Mouse (Mus musculus) embryonic facial prominence, embryonic 15.5 days (tissue): ENCODE measurements at regions not wholly inside any gene's neighbourhood (a gene's known extent, or its start where the extent isn't known, plus 50 kb on each side); places are given as distances from the start of the nearest gene placed in this dataset.

Source experiments
- ATAC-seq: fragments of 200-750 bp; cut with Nextera tagmentation; 2 replicates; pipeline ENCODE4 v1.8.0; 2017; ENCODE audit warnings: low read depth, moderate TSS enrichment; ENCODE audit not compliant: insufficient number of reproducible peaks, low FRiP score, low TSS enrichment
- H3K27ac ChIP-seq: fragments of 300-500 bp; sonication (generic); replicated peaks from 2 replicates; pipeline ENCODE4 v1.5.1; 2015; ENCODE audit warnings: mild to moderate bottlenecking, inconsistent platforms
- H3K27me3 ChIP-seq: fragments of 300-500 bp; sonication (generic); 2 replicates; pipeline ENCODE4 v1.6.1; 2015; ENCODE audit warnings: inconsistent platforms
- H3K36me3 ChIP-seq: fragments of 300-500 bp; sonication (generic); 2 replicates; pipeline ENCODE4 v1.6.1; 2015; ENCODE audit warnings: mild to moderate bottlenecking, inconsistent platforms
- H3K4me1 ChIP-seq: fragments of 300-500 bp; sonication (generic); 2 replicates; pipeline ENCODE4 v1.6.1; 2015; ENCODE audit warnings: inconsistent platforms
- H3K4me2 ChIP-seq: fragments of 300-500 bp; sonication (generic); replicated peaks from 2 replicates; pipeline ENCODE4 v1.6.1; 2015; ENCODE audit warnings: mild to moderate bottlenecking, inconsistent platforms
- H3K4me3 ChIP-seq: fragments of 300-500 bp; sonication (generic); replicated peaks from 2 replicates; pipeline ENCODE4 v1.5.1; 2015; ENCODE audit warnings: mild to moderate bottlenecking, inconsistent platforms
- H3K9ac ChIP-seq: fragments of 300-500 bp; sonication (generic); 2 replicates; pipeline ENCODE4 v1.6.1; 2015; ENCODE audit warnings: inconsistent platforms
- H3K9me3 ChIP-seq: fragments of 300-500 bp; sonication (generic); replicated peaks from 2 replicates; pipeline ENCODE4 v1.6.1; 2016; ENCODE audit warnings: inconsistent platforms
- WGBS: fragments of 180-500 bp; shearing (Covaris S2); methylation state at CpG from one replicate; pipeline ENCODE4 v1.1.7; 2015; 5-methylcytosine and 5-hydroxymethylcytosine counted together

DNA sequence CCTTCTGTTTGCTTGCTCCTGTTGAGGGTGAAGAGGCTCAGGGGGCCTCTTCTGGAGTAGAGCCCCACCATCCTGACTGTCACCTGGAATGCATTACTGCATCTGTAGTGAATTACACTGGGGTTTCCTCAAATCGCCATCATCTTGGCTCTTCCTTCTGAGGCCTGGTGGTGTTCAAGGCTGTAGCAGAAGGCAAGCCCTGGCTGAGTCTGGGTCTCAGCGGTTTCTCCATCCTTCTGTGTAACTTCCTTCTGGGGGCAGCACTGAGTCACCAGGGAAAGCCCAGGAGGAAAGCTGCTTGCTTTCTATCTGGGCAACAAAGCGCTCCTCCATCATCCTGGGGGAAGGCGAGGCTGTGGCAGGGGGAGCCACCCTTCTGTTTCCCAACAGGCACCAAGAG lies 82.2 kb downstream of the Syf2 start:
- Histone ChIP-seq H3K4me1 (peaks cover 18% of the 10 kb centered on the region), H3K27ac (0 out of 2 replicates have a peak overlapping the region, but pooled peaks have one; percentile 39), H3K4me3 (no peak overlapping the region), H3K36me3 (no peaks in the 10 kb centered on the region), H3K4me2 (no peak overlapping the region), H3K27me3 (no peaks in the 10 kb centered on the region), H3K9me3 (no peaks in the 10 kb centered on the region), H3K9ac (no peak overlapping the region)
- WGBS: 45% methylated on average over 4 of the region's 4 CpGs
- peak; percentile 54 for ATAC-seq

DNA sequence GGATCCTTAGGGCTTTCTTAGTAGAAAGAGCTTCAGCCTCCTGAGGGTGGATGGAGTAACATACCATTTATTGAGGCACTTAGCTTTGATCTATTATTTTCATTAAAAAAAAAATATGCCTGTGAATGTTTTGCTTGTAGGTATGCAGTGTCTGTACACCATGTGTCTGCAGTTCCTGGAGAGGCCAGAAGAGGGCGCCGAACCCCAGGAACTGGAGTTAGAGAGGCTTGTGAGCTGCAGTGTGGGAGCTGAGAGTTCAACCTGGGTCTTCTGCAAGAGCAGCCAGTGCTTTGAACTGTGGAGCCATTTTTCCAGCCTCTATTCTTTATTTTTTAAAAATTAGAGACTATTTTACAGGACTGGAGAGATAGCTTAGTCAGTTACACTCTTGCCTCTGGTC lies 83.2 kb downstream of the Syf2 start:
- Histone ChIP-seq H3K27ac (no peak overlapping the region), H3K4me2 (no peak overlapping the region), H3K4me3 (no peak overlapping the region), H3K4me1 (peaks cover 12% of the 10 kb centered on the region), H3K9ac (no peak overlapping the region), H3K9me3 (no peaks in the 10 kb centered on the region), H3K36me3 (no peaks in the 10 kb centered on the region), H3K27me3 (no peaks in the 10 kb centered on the region)
- 66% methylated on average over 2 of the region's 2 CpGs for WGBS
- no peak for ATAC-seq

DNA sequence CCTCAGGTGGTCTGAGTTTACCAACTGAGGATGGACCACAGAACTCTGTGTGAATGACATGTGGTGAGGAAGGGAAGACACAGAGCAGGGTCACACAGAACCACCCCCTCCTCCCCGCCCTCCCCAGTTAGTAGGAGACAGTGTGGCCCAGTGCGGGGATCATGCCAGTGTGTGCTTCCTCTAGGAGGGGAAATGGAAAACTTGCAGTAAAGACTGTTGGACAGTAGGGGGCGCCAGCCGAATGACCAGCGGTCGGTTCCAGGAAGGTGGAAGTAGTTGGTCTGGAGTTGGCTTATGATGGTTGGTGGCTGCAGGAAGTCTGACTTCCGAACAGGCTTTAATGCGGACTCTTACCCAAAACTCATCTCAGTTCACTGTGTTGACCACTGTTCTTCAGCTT lies 87.3 kb downstream of the Syf2 start:
- Histone ChIP-seq H3K27me3 (no peaks in the 10 kb centered on the region), H3K4me3 (no peak overlapping the region), H3K27ac (no peak overlapping the region), H3K9me3 (no peaks in the 10 kb centered on the region), H3K36me3 (no peaks in the 10 kb centered on the region), H3K4me2 (no peak overlapping the region), H3K4me1 (peaks cover 4% of the 10 kb centered on the region), H3K9ac (no peak overlapping the region)
- 21% methylated on average over 8 of the region's 8 CpGs for WGBS
- ATAC-seq: no peak

DNA sequence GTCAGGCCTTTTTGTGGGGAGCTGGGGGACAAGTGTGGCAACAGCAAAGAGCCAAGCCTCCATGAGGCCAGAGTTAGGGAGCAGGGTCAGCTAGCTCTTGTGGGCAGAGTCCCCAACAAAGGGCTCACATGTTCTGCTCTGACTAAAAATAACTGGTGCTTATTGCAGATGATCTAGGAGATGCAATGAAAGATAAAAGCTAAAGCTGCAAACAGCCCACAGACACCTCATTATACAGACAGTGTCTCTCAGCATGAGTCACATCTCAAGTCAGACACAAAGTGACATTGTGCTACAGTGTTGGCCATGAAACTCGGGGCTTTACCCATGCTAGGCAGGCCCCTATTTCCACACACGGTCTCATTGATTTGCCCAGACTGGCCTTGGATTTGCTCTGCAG lies 88.4 kb downstream of the Syf2 start:
- ATAC-seq: no peak
- H3K9me3 ChIP-seq: no peaks in the 10 kb centered on the region
- no peaks in the 10 kb centered on the region for H3K4me1 ChIP-seq
- no peak overlapping the region for H3K27ac ChIP-seq
- H3K27me3 ChIP-seq: no peaks in the 10 kb centered on the region
- no peaks in the 10 kb centered on the region for H3K36me3 ChIP-seq
- no peak overlapping the region for H3K9ac ChIP-seq
- 57% methylated on average over 2 of the region's 2 CpGs for WGBS
- H3K4me3 ChIP-seq: no peak overlapping the region
- H3K4me2 ChIP-seq: no peak overlapping the region

DNA sequence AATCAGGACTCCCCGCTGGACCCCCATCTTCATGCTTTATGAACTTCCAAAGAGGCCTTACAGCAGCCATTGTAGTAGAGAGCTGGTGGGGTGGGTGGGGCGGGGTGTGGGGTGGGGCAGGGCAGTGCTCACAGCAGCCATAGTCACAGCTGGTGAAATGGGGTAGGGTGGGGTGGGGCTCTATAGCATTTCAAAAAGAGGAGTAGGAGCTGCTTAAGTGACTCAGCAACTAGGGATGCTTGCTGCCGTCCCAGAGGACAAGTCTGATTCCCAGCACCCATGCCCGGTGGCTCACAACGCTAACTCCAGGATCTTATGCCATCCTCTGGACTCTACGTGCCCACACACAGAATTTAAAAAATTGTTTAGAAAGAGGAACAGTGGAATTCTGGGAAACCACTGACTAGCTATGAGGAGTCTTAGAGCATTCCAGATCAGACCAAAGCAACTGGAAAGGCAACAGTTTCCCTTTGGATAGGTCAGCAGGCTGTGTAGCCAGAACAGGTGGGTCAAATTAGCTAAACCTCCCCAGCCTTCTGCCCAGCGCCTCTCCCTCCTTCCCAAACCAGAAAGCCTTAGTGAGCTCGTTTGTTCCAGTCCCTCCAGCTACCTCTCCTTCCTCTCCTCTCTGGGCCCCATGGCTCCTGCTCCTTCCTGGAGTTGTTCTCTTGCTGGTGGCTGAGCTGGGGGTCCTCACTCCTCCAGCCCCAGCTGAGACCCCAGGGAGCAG lies 89.7 kb downstream of the Syf2 start:
- ATAC-seq: no peak
- 68% methylated on average over 8 of the region's 8 CpGs for WGBS
- no peak overlapping the region for H3K27ac ChIP-seq

DNA sequence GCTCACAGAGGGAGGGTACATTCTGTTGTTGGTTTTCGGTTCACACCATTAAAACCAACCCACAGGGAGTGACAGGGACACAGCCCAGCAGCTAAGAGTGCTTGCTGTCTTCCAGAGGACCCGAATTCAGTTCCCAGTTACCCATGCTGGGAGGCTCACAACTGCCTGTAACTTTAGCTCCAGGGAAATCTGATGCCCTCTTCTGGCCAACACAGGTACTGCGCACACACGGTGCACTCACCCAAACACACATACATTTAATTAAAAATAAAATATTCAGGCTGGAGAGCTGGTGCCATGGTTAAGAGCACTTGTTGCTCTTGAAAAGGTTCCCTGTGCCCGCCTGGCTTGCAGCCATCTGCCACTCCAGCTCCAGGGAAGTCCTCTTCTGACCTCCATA lies 92.5 kb downstream of the Syf2 start:
- no peak overlapping the region for H3K9ac ChIP-seq
- no peaks in the 10 kb centered on the region for H3K27me3 ChIP-seq
- 0 out of 2 replicates have a peak, but pooled peaks cover 8% of the 10 kb centered on the region for H3K4me1 ChIP-seq
- no peaks in the 10 kb centered on the region for H3K9me3 ChIP-seq
- no peak overlapping the region for H3K4me3 ChIP-seq
- ATAC-seq: no peak
- H3K4me2 ChIP-seq: no peak overlapping the region
- no peak overlapping the region for H3K27ac ChIP-seq
- WGBS: 96% methylated on average over 5 of the region's 5 CpGs
- H3K36me3 ChIP-seq: no peaks in the 10 kb centered on the region

More for the DNA sequence above, 89.7 kb downstream of the Syf2 start:
- Histone ChIP-seq H3K36me3 (no peaks in the 10 kb centered on the region), H3K9me3 (no peaks in the 10 kb centered on the region), H3K9ac (no peak overlapping the region), H3K4me2 (no peak overlapping the region), H3K27me3 (no peaks in the 10 kb centered on the region), H3K4me3 (no peak overlapping the region), H3K4me1 (no peaks in the 10 kb centered on the region)

DNA sequence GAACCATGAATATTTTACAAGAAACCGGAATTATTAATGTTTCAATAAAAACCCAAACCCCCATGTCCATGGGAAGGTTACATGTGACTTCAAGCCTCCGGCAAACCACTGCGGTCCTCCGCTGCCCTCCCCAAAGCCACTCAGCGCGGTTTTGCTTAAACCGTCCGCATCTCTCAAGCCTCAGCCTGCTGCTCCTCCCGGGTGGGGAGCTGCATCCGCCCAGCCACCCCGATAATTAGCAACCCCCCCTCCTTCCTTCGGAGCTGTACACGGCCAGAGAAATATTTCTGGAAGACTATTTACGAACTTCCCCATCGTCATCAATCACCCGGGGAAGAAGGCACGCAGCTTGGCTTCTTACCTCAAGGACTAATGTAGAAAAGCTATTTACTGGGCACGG lies 94.7 kb upstream of the Runx3 start:
- H3K4me3 ChIP-seq: no peak overlapping the region
- H3K9ac ChIP-seq: no peak overlapping the region
- 0 out of 2 replicates have a peak, but pooled peaks cover 8% of the 10 kb centered on the region for H3K4me1 ChIP-seq
- H3K27ac ChIP-seq: no peak overlapping the region
- no peak overlapping the region for H3K4me2 ChIP-seq
- H3K9me3 ChIP-seq: no peaks in the 10 kb centered on the region
- no peaks in the 10 kb centered on the region for H3K27me3 ChIP-seq
- no peaks in the 10 kb centered on the region for H3K36me3 ChIP-seq
- no peak for ATAC-seq
- 56% methylated on average over 18 of the region's 18 CpGs for WGBS

DNA sequence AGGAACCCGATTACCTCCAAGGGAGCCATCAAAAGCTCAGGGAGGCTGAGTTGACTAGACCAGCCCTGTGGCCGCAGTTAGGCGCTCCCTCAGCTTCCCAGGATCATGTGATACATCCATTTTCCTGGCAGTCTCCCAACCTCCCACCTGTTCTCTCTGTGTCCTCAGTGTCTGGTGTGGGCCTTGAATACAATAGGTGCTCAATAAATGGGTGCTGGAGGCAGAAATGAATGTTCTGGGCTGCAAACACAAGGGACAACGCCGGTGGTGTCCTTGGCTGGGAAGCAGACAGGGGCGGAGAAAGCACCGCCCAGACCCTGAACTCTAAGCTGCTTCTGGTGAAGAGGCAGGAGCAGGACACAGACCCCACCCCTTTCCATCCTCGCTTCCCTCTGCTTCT lies 93.3 kb upstream of the Runx3 start:
- no peak for ATAC-seq
- no peak overlapping the region for H3K4me3 ChIP-seq
- H3K9me3 ChIP-seq: no peaks in the 10 kb centered on the region
- H3K27me3 ChIP-seq: 0 out of 2 replicates have a peak, but pooled peaks cover 3% of the 10 kb centered on the region
- 57% methylated on average over 8 of the region's 8 CpGs for WGBS
- H3K4me1 ChIP-seq: peaks cover 10% of the 10 kb centered on the region
- no peak overlapping the region for H3K9ac ChIP-seq
- no peak overlapping the region for H3K27ac ChIP-seq
- no peaks in the 10 kb centered on the region for H3K36me3 ChIP-seq
- no peak overlapping the region for H3K4me2 ChIP-seq

DNA sequence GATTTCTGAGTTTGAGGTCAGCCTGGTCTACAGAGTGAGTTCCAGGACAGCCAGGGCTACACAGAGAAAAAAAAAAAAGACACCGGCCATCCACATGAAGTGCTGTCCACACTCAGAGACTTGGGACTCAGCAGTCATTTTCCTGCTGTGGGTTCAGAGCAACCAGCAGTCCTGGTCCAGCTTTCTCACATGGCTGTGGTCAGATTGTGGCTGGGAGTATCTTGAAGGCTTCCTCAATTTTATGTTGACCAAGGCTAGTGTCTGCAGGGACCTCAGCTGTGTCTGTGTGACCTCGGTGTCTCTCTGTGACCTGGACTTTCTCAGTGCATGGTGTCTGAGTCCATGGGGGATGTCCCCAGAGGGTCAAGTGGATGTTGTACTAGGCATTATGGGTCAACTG lies 90.7 kb upstream of the Runx3 start:
- no peaks in the 10 kb centered on the region for H3K9me3 ChIP-seq
- H3K4me2 ChIP-seq: no peak overlapping the region
- no peak overlapping the region for H3K27ac ChIP-seq
- H3K9ac ChIP-seq: no peak overlapping the region
- H3K4me1 ChIP-seq: peaks cover 13% of the 10 kb centered on the region
- H3K27me3 ChIP-seq: 0 out of 2 replicates have a peak, but pooled peaks cover 3% of the 10 kb centered on the region
- no peak for ATAC-seq
- 87% methylated on average over 2 of the region's 2 CpGs for WGBS
- H3K36me3 ChIP-seq: no peaks in the 10 kb centered on the region
- H3K4me3 ChIP-seq: no peak overlapping the region

DNA sequence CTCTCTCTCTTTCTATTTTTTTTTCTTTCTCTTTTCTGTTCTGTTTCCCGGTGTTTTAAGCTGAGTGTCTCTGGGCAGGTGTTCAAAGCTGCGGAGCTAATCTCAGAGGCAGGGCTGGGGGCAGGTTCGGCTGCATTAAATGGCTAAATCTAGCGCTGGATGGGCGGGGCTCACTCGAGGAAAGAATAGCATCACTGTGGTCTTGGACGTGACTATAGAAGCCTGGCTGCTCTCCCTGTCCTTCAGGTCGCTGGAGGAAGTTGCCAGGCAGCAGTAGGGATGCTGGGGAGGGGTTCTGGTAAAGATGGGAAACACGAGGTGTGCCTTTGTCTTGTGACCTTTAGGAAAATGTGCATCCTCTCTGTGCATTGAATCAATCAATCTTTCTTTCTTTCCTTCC lies 88.0 kb upstream of the Runx3 start:
- no peak overlapping the region for H3K9ac ChIP-seq
- ATAC-seq: no peak
- peaks cover 8% of the 10 kb centered on the region for H3K4me1 ChIP-seq
- no peaks in the 10 kb centered on the region for H3K9me3 ChIP-seq
- WGBS: 25% methylated on average over 9 of the region's 9 CpGs
- H3K27me3 ChIP-seq: 0 out of 2 replicates have a peak, but pooled peaks cover 3% of the 10 kb centered on the region
- no peaks in the 10 kb centered on the region for H3K36me3 ChIP-seq
- no peak overlapping the region for H3K4me2 ChIP-seq
- no peak overlapping the region for H3K4me3 ChIP-seq
- no peak overlapping the region for H3K27ac ChIP-seq

DNA sequence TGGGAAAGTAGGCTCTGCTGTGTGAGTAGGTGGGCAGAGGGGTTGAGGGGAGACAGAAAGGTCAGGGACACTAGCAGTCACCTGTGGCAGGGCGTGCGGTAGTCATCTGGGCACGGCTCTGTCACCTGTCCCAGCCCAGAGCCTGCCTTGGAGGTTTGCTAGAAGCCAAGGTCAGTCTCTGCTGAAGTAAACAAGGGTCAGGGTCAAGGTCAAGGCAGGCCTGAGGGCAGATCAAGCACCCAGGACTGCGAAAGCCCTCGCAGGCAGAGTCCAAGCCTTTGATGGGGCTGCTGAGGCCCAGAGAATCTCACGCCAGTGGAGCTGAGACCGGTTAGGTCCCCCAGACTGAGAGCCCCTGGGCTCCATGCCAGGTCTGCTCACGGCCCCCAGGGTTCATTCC lies 87.2 kb upstream of the Runx3 start:
- Histone ChIP-seq H3K4me3 (no peak overlapping the region), H3K9ac (no peak overlapping the region), H3K4me1 (peaks cover 6% of the 10 kb centered on the region), H3K4me2 (no peak overlapping the region), H3K9me3 (no peaks in the 10 kb centered on the region), H3K27ac (no peak overlapping the region), H3K27me3 (0 out of 2 replicates have a peak, but pooled peaks cover 3% of the 10 kb centered on the region), H3K36me3 (no peaks in the 10 kb centered on the region)
- 73% methylated on average over 8 of the region's 8 CpGs for WGBS
- ATAC-seq: no peak; the same call in 1 of the 2 replicates

DNA sequence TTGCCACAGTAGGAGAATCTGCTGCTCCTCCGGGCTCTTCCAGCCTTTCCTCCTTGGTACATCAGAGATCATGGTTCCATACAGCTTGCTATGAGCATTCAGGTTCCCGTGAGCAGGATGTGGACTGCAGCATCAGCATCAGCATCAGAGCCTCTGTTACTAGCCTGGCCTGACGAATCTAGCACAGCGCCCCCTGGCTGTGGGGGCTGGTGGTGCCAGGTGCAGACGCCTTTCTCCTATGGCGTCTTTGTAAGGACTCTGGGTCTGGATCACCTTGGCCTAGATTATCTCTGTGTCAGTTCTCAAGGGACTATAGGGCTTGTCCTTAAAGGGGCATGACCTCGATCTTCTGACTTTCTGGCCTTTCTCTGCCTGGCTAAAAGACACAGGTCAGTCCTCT lies 86.0 kb upstream of the Runx3 start:
- no peaks in the 10 kb centered on the region for H3K36me3 ChIP-seq
- H3K9ac ChIP-seq: no peak overlapping the region
- 36% methylated on average over 7 of the region's 7 CpGs for WGBS
- H3K27ac ChIP-seq: no peak overlapping the region
- no peak for ATAC-seq
- 0 out of 2 replicates have a peak, but pooled peaks cover 3% of the 10 kb centered on the region for H3K27me3 ChIP-seq
- no peak overlapping the region for H3K4me3 ChIP-seq
- H3K4me1 ChIP-seq: peaks cover 6% of the 10 kb centered on the region
- H3K9me3 ChIP-seq: no peaks in the 10 kb centered on the region
- no peak overlapping the region for H3K4me2 ChIP-seq
